Mouse (Mus musculus): ENCODE data around the gene Tuft1. TPM values are rescaled to one million over a fixed set of nuclear protein-coding genes. Genes with fewer than 3 reads are reported as not detected.
"Not testable (repeated sequence)": the region's sequence is repeated elsewhere in the genome, so short reads cannot be mapped to it uniquely, and the experiment has no call there.

Tuft1 gene
- 16.9 and 19.5 TPM in 2 replicates for polyA plus RNA-seq (2015; fragmentation: Nextera tagmentation; extraction: Ambion mirVana)

DNA sequence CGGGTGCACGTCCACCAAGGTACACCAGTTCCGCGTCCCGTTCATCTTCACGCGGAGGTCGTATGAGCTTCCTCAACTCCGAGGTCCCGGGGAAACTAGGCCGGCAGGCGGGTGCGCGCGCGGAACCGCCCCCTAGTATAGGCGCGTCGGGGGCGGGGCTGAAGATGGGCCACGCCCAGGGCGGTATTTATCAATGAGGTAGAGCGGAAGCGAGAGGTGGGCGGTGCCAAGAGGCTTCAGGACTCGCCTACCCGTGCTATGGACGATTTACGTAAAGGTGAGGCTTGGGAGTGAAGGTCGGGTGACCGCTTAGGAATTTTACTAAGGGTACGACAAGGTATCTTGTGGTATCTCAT lies at the start of gene Tuft1:
Gene Tuft1 (minus strand): TSS at position 133 of the 356 bp plus-strand sequence.
- peak; percentile 94 for ATAC-seq
- H3K9ac ChIP-seq (replicated peaks; ENCODE audit: low read depth); DNase-seq (ENCODE audit: low spot score); H3K9me3 ChIP-seq (ENCODE audit: low read length); H3K4me1 ChIP-seq (ENCODE audit: insufficient read depth, low read depth, low read length); H3K36me3 ChIP-seq (ENCODE audit: insufficient read depth, low read length); H3K27me3 ChIP-seq (replicated peaks; ENCODE audit: insufficient read depth, low read length): not testable (repeated sequence)
- Histone ChIP-seq H3K27ac (ENCODE audit: low read length) (peak within 1 kb of the TSS; percentile 66), H3K4me2 (replicated peaks; ENCODE audit: low read depth, low read length) (peak within 1 kb of the TSS; percentile 62), H3K4me3 (ENCODE audit: low read depth, low read length) (peak within 1 kb of the TSS; percentile 38)
- WGBS: 0% methylated on average over 13 of the region's 33 CpGs

- H3K36me3 ChIP-seq (ENCODE audit: insufficient read depth, low read length); H3K27ac ChIP-seq (ENCODE audit: low read length); H3K4me3 ChIP-seq (ENCODE audit: low read depth, low read length); DNase-seq (ENCODE audit: low spot score); H3K9me3 ChIP-seq (ENCODE audit: low read length); H3K4me1 ChIP-seq (ENCODE audit: insufficient read depth, low read depth, low read length); H3K27me3 ChIP-seq (replicated peaks; ENCODE audit: insufficient read depth, low read length); H3K4me2 ChIP-seq (replicated peaks; ENCODE audit: low read depth, low read length); H3K9ac ChIP-seq (replicated peaks; ENCODE audit: low read depth): not testable (repeated sequence)
- ATAC-seq: peak; percentile 52; the same call in 1 of the 2 replicates
- 17% methylated on average over 3 of the region's 3 CpGs for WGBS
- TF ChIP-seq CTCF (IDR thresholded peaks at IDR 0.05): peak; percentile 62
These were observed 44.7 kb upstream of the Tuft1 start for GRCm38 (mm10) chr3:94703364-94703763.

DNA sequence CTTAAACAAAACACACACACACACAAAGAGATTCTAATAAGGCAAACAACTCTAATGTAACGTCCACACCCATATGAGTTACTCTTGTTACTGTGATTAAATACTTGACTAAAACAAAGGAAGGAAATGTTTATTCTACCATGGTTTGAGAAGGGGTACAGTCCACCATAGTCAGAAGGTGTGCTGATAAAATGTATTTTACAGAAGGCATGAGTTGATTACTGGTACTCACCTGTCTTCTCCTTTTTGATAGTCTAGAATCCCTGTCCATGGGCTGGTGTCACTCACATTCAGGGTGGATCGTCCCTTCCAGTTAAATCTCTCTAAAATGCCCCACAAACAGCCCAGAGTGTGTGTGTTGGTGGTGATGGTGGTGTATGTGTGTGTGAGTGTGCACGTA lies 44.2 kb upstream of the Tuft1 start:
- DNase-seq (ENCODE audit: low spot score) (no peak), ATAC-seq (no peak; the same call in 1 of the 2 replicates)
- Histone ChIP-seq H3K9me3 (ENCODE audit: low read length) (no peaks in the 10 kb centered on the region), H3K27me3 (replicated peaks; ENCODE audit: insufficient read depth, low read length) (no peaks in the 10 kb centered on the region), H3K9ac (replicated peaks; ENCODE audit: low read depth) (no peak overlapping the region), H3K4me2 (replicated peaks; ENCODE audit: low read depth, low read length) (no peak overlapping the region), H3K4me3 (ENCODE audit: low read depth, low read length) (no peak overlapping the region), H3K27ac (ENCODE audit: low read length) (no peak overlapping the region), H3K4me1 (ENCODE audit: insufficient read depth, low read depth, low read length) (no peaks in the 10 kb centered on the region), H3K36me3 (ENCODE audit: insufficient read depth, low read length) (no peaks in the 10 kb centered on the region)
- 55% methylated on average over 3 of the region's 3 CpGs for WGBS
- TF ChIP-seq EP300 (IDR thresholded peaks at IDR 0.05) (no peak), CTCF (IDR thresholded peaks at IDR 0.05) (no peak)

GRCm38 (mm10) chr3:94702163-94702810 lies 43.6 kb upstream of the Tuft1 start:
- H3K4me2 ChIP-seq (replicated peaks; ENCODE audit: low read depth, low read length); DNase-seq (ENCODE audit: low spot score); H3K9ac ChIP-seq (replicated peaks; ENCODE audit: low read depth); H3K27ac ChIP-seq (ENCODE audit: low read length); H3K9me3 ChIP-seq (ENCODE audit: low read length); H3K27me3 ChIP-seq (replicated peaks; ENCODE audit: insufficient read depth, low read length); H3K36me3 ChIP-seq (ENCODE audit: insufficient read depth, low read length); H3K4me1 ChIP-seq (ENCODE audit: insufficient read depth, low read depth, low read length); H3K4me3 ChIP-seq (ENCODE audit: low read depth, low read length): not testable (repeated sequence)
- 53% methylated on average over 5 of the region's 7 CpGs for WGBS
- peak; percentile 77 for ATAC-seq

DNA sequence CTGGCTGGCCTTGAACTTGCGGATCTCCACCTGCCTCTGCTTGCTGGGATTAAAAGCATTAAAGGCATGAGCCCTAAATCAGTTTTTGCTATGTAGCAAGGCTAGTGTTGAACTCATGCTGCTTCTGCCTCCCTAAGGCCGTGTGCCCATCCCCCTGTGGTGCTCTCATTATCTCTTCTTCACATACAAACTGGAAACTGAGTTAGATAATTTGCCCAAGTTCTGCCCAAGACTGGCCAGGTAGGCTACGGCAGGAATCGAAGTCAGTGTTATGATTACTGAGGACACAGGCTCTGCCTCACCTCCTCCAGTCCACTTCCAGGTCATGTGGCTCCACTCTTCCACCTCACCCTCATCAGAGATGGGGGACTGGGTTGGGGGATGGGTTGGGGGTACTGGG lies 37.6 kb upstream of the Tuft1 start:
- not testable (repeated sequence) for ATAC-seq; H3K27ac ChIP-seq (ENCODE audit: low read length); DNase-seq (ENCODE audit: low spot score); H3K9me3 ChIP-seq (ENCODE audit: low read length); H3K4me1 ChIP-seq (ENCODE audit: insufficient read depth, low read depth, low read length); H3K9ac ChIP-seq (replicated peaks; ENCODE audit: low read depth); H3K4me3 ChIP-seq (ENCODE audit: low read depth, low read length); H3K36me3 ChIP-seq (ENCODE audit: insufficient read depth, low read length); H3K4me2 ChIP-seq (replicated peaks; ENCODE audit: low read depth, low read length); H3K27me3 ChIP-seq (replicated peaks; ENCODE audit: insufficient read depth, low read length)
- 66% methylated on average over 3 of the region's 4 CpGs for WGBS

DNA sequence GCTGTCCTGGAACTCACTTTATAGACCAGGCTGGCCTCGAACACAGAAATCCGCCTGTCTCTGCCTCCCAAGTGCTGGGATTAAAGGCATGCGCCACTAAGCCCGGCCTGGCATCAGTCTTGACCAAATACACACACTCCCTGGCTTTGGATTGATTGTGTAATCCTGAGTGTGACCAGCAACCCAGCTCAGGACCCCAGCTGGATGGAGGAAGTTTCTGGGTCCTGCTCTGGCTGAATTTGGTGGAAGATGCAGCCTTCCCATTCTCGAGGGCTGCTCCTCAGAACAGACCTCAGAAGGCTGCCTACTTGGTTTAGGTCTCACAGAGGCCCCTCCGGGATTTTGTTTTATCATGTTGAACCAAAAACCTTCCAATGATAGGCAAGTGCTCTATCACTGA lies 36.9 kb upstream of the Tuft1 start:
- not testable (repeated sequence) for H3K9ac ChIP-seq (replicated peaks; ENCODE audit: low read depth); DNase-seq (ENCODE audit: low spot score); H3K4me3 ChIP-seq (ENCODE audit: low read depth, low read length); ATAC-seq; H3K27me3 ChIP-seq (replicated peaks; ENCODE audit: insufficient read depth, low read length); H3K4me2 ChIP-seq (replicated peaks; ENCODE audit: low read depth, low read length); H3K36me3 ChIP-seq (ENCODE audit: insufficient read depth, low read length); H3K9me3 ChIP-seq (ENCODE audit: low read length); H3K27ac ChIP-seq (ENCODE audit: low read length); H3K4me1 ChIP-seq (ENCODE audit: insufficient read depth, low read depth, low read length)
- WGBS: 83% methylated on average over 6 of the region's 6 CpGs

DNA sequence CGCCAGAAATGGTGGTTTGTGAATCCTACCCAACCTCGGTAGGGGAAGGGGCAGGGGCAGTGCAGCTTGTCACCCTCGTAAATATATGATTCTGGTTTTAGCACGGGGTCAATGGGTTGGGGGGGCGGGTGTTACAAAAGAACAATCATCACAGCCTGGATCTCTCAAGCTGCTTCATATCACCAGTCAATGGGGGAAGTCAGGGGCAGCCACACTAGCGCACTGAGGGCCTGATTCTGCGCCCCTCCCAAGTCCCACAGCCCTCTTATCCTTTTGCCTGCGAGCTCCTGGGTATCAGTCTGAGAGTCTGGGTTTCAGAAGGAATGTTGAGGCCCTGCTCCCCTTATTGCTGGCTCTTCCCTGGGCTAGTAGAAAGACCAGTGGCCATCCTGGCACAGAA lies 35.2 kb upstream of the Tuft1 start:
- not testable (repeated sequence) for H3K4me3 ChIP-seq (ENCODE audit: low read depth, low read length); H3K27ac ChIP-seq (ENCODE audit: low read length); H3K4me2 ChIP-seq (replicated peaks; ENCODE audit: low read depth, low read length); H3K4me1 ChIP-seq (ENCODE audit: insufficient read depth, low read depth, low read length); H3K36me3 ChIP-seq (ENCODE audit: insufficient read depth, low read length); H3K9ac ChIP-seq (replicated peaks; ENCODE audit: low read depth); DNase-seq (ENCODE audit: low spot score); H3K27me3 ChIP-seq (replicated peaks; ENCODE audit: insufficient read depth, low read length); H3K9me3 ChIP-seq (ENCODE audit: low read length)
- 27% methylated on average over 5 of the region's 8 CpGs for WGBS
- peak; percentile 18; the same call in 1 of the 2 replicates for ATAC-seq
